11 mouse cellular contexts compared by ENCODE assay signal in the genomic region with DNA sequence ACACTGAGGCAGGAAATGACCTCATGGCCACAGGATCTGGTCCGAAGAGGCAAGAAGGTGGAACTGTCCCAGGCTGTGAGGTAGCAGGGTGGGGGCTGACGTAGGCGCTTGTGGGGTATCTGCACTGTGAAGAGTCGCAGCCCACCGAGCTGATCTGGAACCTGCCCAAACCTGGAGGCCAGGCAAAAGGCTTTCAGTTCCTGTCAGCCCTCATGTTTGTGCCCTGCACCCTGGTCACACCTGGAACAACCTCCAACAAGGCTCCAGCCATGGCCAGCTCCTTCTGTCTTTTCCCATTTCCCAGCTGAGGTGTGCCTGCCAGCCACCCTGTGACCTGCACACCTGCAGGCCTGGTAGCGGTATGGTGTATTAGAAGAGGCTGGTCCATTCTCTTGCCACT. TPM values are rescaled to one million over a fixed set of nuclear protein-coding genes. Genes with fewer than 3 reads are reported as not detected.
A peak's percentile ranks its signal among the peaks of the same experiment; 100 is the strongest.
DNase-seq lines count a peak whose midpoint lies in the region; ATAC-seq and TF ChIP-seq lines count a peak whose summit lies in the region.
"Had no signal": no experiment of that assay in that cellular context is flagged by ENCODE, and none has a peak within 500 bp of the region (broad histone marks: within the 10 kb centered on the region; RNA-seq: fewer than 3 reads in every experiment).

No protein-coding gene starts in this region.

- peak overlapping the region; percentile 28; the same call in 1 of the 2 replicates for H3K27ac ChIP-seq in gastrocnemius, adult 2 months
- no peak overlapping the region for H3K27ac ChIP-seq in liver, embryonic 13.5 days
- no peak overlapping the region for H3K27ac ChIP-seq in stomach, embryonic 15.5 days

- no peak for TF ChIP-seq CTCF in gastrocnemius, adult 2 months (IDR thresholded peaks at IDR 0.05)

- ATAC-seq in megakaryocyte, adult 5-6 weeks (ENCODE audit: poor library complexity, severe bottlenecking): no peak
- ATAC-seq in liver, embryonic 13.5 days (ENCODE audit: low read depth): no peak
- ATAC-seq in stomach, embryonic 15.5 days (ENCODE audit: insufficient read depth, low FRiP score, low read depth): no peak

- no peak for DNase-seq in gastrocnemius, adult 2 months
- DNase-seq in gastrocnemius, adult 18-20 months (ENCODE audit: low spot score): no peak
- DNase-seq in liver, embryonic 13.5 days: no peak
- no peak for DNase-seq in ovary, postnatal 36 days (ENCODE audit: low spot score)
- no peak for DNase-seq in ovary, adult 18-20 months (ENCODE audit: low spot score)
- DNase-seq: heart, postnatal 10 days; right cerebral cortex, postnatal 25 days; thymus, postnatal 36 days had no signal

- H3K27me3 ChIP-seq in megakaryocyte, embryonic 14.5 days (replicated peaks): no peaks in the 10 kb centered on the region
- H3K27me3 ChIP-seq in liver, embryonic 13.5 days: no peaks in the 10 kb centered on the region
- no peaks in the 10 kb centered on the region for H3K27me3 ChIP-seq in stomach, embryonic 15.5 days (replicated peaks)

- H3K9me3 ChIP-seq in megakaryocyte, embryonic 14.5 days: no peaks in the 10 kb centered on the region
- no peaks in the 10 kb centered on the region for H3K9me3 ChIP-seq in liver, embryonic 13.5 days (replicated peaks)
- H3K9me3 ChIP-seq in stomach, embryonic 15.5 days: no peaks in the 10 kb centered on the region

- WGBS in liver, embryonic 13.5 days (ENCODE audit: insufficient replicate concordance): 84% methylated on average over 6 of the region's 6 CpGs
- WGBS in stomach, embryonic 15.5 days: 94% methylated on average over 6 of the region's 6 CpGs

- H3K4me1 ChIP-seq in megakaryocyte, embryonic 14.5 days: peaks cover 64% of the 10 kb centered on the region
- peaks cover 38% of the 10 kb centered on the region for H3K4me1 ChIP-seq in liver, embryonic 13.5 days (replicated peaks)
- H3K4me1 ChIP-seq in stomach, embryonic 15.5 days: peaks cover 14% of the 10 kb centered on the region

- peak overlapping the region; percentile 91 for H3K4me2 ChIP-seq in liver, embryonic 13.5 days
- peak overlapping the region; percentile 29; the same call in 1 of the 2 replicates for H3K4me2 ChIP-seq in stomach, embryonic 15.5 days

- peak overlapping the region; percentile 89 for H3K4me3 ChIP-seq in gastrocnemius, adult 2 months
- peak overlapping the region; percentile 66 for H3K4me3 ChIP-seq in megakaryocyte, embryonic 14.5 days (replicated peaks)
- H3K4me3 ChIP-seq in liver, embryonic 13.5 days (replicated peaks): peak overlapping the region; percentile 86; the same call in 1 of the 2 replicates
- no peak overlapping the region for H3K4me3 ChIP-seq in stomach, embryonic 15.5 days (replicated peaks)

- H3K9ac ChIP-seq in liver, embryonic 13.5 days: peak overlapping the region; percentile 26; the same call in 1 of the 2 replicates
- H3K9ac ChIP-seq in stomach, embryonic 15.5 days: no peak overlapping the region

- H3K36me3 ChIP-seq in megakaryocyte, embryonic 14.5 days (replicated peaks; ENCODE audit: low read length): peaks cover 51% of the 10 kb centered on the region
- H3K36me3 ChIP-seq in liver, embryonic 13.5 days: peaks cover 51% of the 10 kb centered on the region
- peaks cover 39% of the 10 kb centered on the region for H3K36me3 ChIP-seq in stomach, embryonic 15.5 days

- intact Hi-C loops in gastrocnemius, adult 2 months (cut with DNase I): no loop called here

RNA-seq across cellular contexts. Expression of a gene that starts 2.3 kb away (rescaled TPM):
- 10 to 100 TPM; 76.5 to 83.6 TPM for total RNA-seq in gastrocnemius, adult 2 months (2021)
- 10 to 100 TPM; 70.5 to 78.2 TPM for total RNA-seq in gastrocnemius, adult 18-20 months (2021)
- polyA plus RNA-seq in megakaryocyte, embryonic 14.5 days (2012; ENCODE audit: insufficient read depth, low replicate concordance): 43.7 and 59.1 TPM in 2 replicates
- 66.3 and 72.1 TPM in 2 replicates for total RNA-seq in megakaryocyte, adult 5-6 weeks (2015)
- 45.8 and 57.3 TPM in 2 replicates for total RNA-seq in megakaryocyte, adult 5-6 weeks (2017)
- polyA plus RNA-seq in liver, embryonic 13.5 days (2015; fragmentation: Nextera tagmentation; extraction: Ambion mirVana): 91.6 and 97.5 TPM in 2 replicates
- polyA plus RNA-seq in stomach, embryonic 15.5 days (2015; fragmentation: Nextera tagmentation; extraction: Ambion mirVana): 135 and 147 TPM in 2 replicates

RNA-seq across cellular contexts. Expression of a gene that starts 10.6 kb away (rescaled TPM):
- under 1 TPM in 1 of 2 experiments, not detected in 1; 0.28 TPM for total RNA-seq in gastrocnemius, adult 2 months (2021)
- under 1 TPM; 0.07 to 0.21 TPM for total RNA-seq in gastrocnemius, adult 18-20 months (2021)
- polyA plus RNA-seq in megakaryocyte, embryonic 14.5 days (2012; ENCODE audit: insufficient read depth, low replicate concordance): not detected in 2 replicates
- total RNA-seq in megakaryocyte, adult 5-6 weeks (2015): not detected in 2 replicates
- not detected in 2 replicates for total RNA-seq in megakaryocyte, adult 5-6 weeks (2017)
- 0.03 and 0.07 TPM in 2 replicates for polyA plus RNA-seq in liver, embryonic 13.5 days (2015; fragmentation: Nextera tagmentation; extraction: Ambion mirVana)
- polyA plus RNA-seq in stomach, embryonic 15.5 days (2015; fragmentation: Nextera tagmentation; extraction: Ambion mirVana): 0.74 and 1.0 TPM in 2 replicates

RNA-seq across cellular contexts. Expression of a gene that starts 12.5 kb away (rescaled TPM):
- 1 to 10 TPM; 2.0 to 2.9 TPM for total RNA-seq in gastrocnemius, adult 2 months (2021)
- total RNA-seq in gastrocnemius, adult 18-20 months (2021): 1 to 10 TPM; 3.0 to 3.9 TPM
- not detected in 2 replicates for polyA plus RNA-seq in megakaryocyte, embryonic 14.5 days (2012; ENCODE audit: insufficient read depth, low replicate concordance)
- not detected in 2 replicates for total RNA-seq in megakaryocyte, adult 5-6 weeks (2015)
- total RNA-seq in megakaryocyte, adult 5-6 weeks (2017): not detected in 2 replicates
- polyA plus RNA-seq in liver, embryonic 13.5 days (2015; fragmentation: Nextera tagmentation; extraction: Ambion mirVana): 5.4 and 5.6 TPM in 2 replicates
- polyA plus RNA-seq in stomach, embryonic 15.5 days (2015; fragmentation: Nextera tagmentation; extraction: Ambion mirVana): 11.7 and 14.8 TPM in 2 replicates

RNA-seq across cellular contexts. Expression of a gene that starts 36.7 kb away (rescaled TPM):
- total RNA-seq in gastrocnemius, adult 2 months (2021): 10 to 100 TPM; 29.2 to 30.8 TPM
- total RNA-seq in gastrocnemius, adult 18-20 months (2021): 10 to 100 TPM; 36.5 to 36.6 TPM
- 11.7 and 40.4 TPM in 2 replicates for polyA plus RNA-seq in megakaryocyte, embryonic 14.5 days (2012; ENCODE audit: insufficient read depth, low replicate concordance)
- 92.3 and 93.8 TPM in 2 replicates for total RNA-seq in megakaryocyte, adult 5-6 weeks (2015)
- total RNA-seq in megakaryocyte, adult 5-6 weeks (2017): 52.7 and 70.7 TPM in 2 replicates
- polyA plus RNA-seq in liver, embryonic 13.5 days (2015; fragmentation: Nextera tagmentation; extraction: Ambion mirVana): 33.9 and 37.6 TPM in 2 replicates
- 21.0 and 25.5 TPM in 2 replicates for polyA plus RNA-seq in stomach, embryonic 15.5 days (2015; fragmentation: Nextera tagmentation; extraction: Ambion mirVana)

RNA-seq across cellular contexts. Expression of a gene that starts 44.7 kb away (rescaled TPM):
- total RNA-seq in gastrocnemius, adult 2 months (2021): 1 to 10 TPM; 2.7 to 7.7 TPM
- 1 to 10 TPM; 2.5 to 4.4 TPM for total RNA-seq in gastrocnemius, adult 18-20 months (2021)
- polyA plus RNA-seq in megakaryocyte, embryonic 14.5 days (2012; ENCODE audit: insufficient read depth, low replicate concordance): 427 and 497 TPM in 2 replicates
- 20.2 and 20.3 TPM in 2 replicates for total RNA-seq in megakaryocyte, adult 5-6 weeks (2015)
- 25.5 and 35.5 TPM in 2 replicates for total RNA-seq in megakaryocyte, adult 5-6 weeks (2017)
- polyA plus RNA-seq in liver, embryonic 13.5 days (2015; fragmentation: Nextera tagmentation; extraction: Ambion mirVana): 41.6 and 42.7 TPM in 2 replicates
- 252 and 255 TPM in 2 replicates for polyA plus RNA-seq in stomach, embryonic 15.5 days (2015; fragmentation: Nextera tagmentation; extraction: Ambion mirVana)
